Mouse (Mus musculus): Measurements from ENCODE around the gene Prpf40b. TPM values are rescaled to one million over a fixed set of nuclear protein-coding genes. Genes with fewer than 3 reads are reported as not detected.
A peak's percentile ranks its signal among the peaks of the same experiment; 100 is the strongest.

The Prpf40b gene
- total RNA-seq, 2 experiments from 2014 or later = 36.5 to 41.4 TPM

DNA sequence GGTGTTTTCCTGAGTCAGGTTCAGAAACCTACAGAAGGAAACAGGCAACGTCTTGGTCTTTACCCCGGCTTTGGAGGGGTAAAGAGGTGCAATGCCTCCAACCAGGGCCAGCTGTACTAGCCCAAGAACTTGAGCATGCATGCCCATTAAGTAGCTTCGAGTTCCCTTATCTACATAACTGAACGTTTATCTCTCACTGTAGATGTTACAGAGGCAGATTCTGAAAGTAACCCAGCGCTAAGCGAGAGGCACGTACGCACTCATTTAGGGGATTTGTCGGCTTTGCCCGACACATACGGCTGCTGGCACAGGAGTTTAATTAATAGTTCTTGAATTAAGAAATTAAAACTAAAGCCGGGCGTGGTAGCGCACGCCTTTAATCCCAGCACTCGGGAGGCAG, 600 bp upstream of the Prpf40b start:
- no peak for DNase-seq

DNA sequence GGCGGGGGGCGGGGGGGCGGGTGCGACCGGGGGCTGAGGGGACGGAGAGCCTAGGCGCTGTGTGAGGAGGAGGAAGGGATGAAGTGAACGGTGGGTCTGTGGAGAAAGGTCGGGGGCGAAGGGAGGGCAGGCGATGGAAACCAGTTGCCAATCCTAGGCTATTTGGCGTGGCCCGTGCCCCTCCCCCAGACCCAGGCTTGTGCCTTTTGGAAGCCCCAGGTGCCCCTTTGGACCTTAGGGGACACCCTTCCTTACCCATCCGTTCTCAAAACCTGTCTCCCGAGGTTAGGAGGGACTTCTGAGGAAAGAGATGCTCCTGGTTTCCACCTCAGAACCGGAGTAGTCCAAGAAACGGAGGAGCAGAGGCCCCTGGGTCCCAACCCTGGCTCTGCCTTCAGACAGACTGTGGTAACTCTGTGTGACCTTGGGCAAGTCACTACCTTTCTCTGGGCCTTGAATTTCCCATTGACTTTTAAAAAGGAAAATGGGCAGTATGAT, 646 bp downstream of the Prpf40b start, which contains the start of gene Fam186b:
Fam186b (minus strand) TSS at position 405 of the 498 bp plus-strand sequence.
- DNase-seq = peak; percentile 42

DNA sequence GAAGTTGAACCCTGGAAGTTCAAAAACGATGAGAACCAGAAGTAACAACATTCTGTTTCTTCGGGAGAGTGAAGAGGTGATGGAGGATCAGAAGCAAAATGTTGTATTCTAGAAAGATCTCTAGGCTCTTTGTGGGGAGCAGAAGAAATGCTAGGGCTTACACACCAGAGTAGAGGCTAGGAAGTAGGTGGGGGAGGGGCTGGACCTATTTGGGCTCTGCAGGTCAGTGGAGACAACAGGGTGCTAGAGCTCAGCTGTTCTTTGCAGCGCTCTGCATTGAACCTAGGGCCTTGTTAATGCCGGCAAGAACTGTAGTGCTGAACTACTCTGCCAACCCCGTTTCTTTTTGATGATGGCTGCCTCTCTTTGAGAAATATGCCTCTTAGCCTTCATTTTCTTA, 1.3 kb downstream of the Prpf40b start:
- DNase-seq = no peak

DNA sequence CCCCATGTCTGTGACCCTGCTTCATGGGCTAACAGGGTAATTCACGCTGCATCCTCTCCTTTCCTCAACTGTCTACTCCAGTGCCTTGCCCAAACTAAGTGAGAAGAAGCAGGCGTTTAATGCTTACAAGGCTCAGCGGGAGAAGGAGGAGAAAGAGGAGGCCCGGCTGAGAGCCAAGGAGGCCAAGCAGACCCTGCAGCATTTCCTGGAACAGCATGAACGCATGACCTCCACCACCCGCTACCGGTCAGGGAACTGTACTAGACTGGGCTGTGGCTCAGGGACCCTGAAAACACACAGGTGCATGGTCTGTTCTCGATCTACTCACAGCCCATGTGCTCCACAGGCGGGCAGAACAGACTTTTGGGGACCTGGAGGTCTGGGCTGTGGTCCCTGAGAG, 12.6 kb downstream of the Prpf40b start:
- no peak for DNase-seq

DNA sequence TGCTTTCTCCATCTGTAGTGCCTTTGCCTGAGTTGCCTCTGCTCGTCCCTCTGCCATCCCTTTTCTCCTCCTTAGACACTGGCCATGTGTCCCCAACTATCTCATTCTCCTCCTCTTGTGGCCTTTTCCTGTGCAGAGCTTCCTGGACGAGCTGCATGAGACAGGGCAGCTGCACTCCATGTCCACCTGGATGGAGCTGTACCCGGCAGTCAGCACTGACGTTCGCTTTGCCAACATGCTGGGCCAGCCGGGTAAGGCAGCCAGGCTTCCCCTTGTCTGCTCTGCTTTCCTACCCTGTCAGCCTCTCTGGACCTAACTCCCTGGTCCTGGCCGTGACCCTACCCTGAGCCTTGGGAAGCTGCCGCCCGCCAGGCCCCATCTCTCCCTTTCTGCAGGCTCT, 14.7 kb downstream of the Prpf40b start:
- no peak for DNase-seq

DNA sequence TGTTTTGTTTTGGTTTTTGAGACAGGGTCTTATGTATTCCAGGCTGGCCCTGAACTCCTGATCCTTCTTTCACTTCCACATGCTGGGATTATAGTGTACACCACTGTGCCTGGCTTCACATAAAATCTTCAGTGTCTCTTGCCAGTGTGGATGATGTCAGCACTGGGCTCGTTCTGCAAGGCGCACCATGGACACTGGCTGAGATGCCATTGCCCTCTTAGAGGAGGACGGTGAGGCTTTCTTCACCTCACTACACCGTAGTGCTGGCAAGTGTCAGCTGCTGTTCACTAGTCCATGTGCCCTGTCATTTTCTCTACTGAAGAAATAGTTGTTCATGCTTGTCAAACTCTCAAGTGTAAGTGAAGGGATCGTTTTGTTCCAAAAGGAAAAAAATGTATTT, 15.7 kb downstream of the Prpf40b start:
- DNase-seq = no peak

DNA sequence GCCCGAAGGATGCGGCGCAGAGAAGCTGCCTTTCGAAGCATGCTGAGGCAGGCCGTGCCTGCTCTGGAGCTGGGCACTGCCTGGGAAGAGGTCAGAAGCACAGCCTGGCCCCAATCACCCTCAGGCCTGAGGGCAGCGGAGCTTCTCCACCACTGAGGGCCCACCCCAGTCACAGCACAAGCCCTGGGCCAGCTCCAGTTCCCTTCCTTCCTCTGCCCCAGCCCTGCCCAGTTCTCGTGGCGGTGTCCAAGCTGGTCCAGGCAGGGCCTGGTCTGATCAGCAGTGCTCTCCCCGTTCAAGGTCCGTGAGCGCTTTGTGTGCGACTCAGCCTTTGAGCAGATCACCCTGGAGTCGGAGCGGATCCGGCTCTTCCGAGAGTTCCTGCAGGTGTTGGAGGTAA, 20.0 kb downstream of the Prpf40b start:
- DNase-seq = no peak

DNA sequence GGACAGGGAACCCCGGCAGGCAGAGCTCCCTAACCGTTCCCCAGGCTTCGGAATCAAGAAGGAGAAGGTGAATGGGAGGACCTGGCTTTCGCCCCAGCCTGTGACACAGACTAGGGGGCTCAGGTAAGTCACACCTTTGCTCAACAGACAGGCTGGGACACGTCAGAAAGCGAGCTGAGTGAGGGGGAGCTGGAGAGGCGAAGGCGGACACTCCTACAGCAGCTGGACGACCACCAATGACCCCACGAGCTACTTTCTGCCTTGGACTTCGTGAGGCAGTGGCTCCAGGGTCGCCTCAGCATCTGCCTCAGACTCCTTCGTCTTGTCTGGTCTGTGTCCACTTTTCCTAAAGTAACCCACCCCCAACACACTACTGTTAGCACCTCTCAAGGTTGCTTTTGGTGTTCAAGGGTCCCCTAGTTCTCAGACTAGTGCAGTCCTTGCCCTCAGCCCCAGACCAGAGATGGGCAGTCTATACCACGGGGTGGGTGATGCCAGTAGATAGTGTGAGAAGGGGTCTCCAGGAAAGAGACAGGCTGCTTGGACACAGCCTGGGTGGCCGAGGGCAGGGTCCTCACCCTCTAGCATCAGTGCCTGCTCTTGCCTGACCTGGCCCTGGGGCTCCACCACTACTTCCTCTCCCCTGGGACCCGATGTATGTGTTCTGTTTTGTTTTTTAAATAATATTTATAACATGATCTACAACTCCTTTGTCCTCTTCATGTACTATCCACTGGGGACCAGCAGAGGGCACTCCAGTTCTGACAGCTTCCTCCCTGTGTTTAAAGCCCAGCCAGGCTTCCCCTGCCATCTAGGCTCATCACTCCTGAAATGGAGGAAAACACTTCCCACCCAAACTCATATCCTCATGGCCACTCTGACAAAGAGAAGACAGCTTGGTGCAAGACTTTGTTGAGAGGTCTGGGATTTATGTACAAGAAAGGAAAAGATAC, 21.7 kb downstream of the Prpf40b start:
- peak; percentile 89 for DNase-seq

DNA sequence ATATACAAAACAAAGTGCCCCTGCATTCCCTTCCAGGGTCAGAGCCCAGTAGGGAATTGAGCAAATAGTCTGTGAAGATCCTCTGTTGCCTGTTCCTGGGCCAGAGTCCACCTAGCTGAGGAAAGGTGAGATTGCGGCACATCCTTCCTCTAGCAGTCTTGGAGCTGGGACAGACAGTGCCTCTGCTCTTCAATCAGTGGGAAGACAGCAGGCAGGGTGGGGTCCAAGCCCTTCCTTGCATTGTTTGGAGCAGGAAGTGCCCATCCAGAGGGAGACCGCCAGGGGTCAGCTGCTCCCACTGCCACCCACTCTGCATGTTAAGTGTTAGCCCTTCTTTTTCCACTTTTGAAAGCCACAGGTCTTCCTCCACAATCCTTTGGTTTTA, 22.4 kb downstream of the Prpf40b start:
- peak; percentile 64 for DNase-seq

DNA sequence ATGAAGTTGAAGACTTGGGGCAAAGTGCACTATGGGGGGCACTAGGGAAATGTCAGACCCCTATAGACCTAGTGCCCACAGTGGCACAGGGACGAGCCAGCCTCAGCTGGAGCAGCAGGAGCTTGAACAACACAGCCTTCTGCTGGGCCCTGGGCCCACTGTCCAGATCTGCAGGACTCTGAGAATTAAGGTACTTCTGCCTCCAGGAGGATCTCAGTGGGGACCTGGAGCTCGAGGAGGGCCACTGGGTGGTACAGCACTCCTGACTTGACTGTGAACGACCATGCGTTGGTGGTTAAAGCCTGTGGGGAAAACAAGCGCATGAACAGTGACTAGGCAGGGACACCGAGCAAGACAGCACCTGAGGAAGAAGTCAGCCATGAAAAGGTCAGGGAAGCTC, 23.2 kb downstream of the Prpf40b start:
- DNase-seq = no peak

DNA sequence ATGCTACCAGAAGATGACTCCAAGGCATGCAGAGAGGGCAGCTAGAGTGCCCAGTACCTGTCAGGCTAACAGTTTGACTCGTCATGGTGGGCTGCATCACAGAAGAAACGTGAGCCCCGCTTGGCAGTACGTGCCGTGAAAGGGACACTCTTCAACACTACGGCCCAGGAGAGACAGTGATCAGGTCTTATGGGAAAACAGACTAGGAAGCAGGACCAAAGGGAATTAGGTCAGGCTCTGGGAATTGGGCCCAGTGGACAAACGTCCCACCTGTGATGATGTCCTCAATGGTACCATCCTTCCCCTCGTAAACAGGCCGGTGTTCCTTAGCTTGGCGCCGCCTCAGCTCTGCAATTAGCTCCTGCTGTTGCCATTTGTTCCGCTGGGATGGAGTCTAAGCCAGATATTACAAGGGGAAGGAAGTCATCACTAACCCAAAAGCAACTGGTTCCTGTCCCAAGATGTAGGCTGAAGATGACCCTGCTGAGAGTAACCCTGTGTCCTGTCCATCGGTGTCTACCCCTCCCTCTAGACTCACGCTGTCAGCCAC, 24.0 kb downstream of the Prpf40b start:
- no peak for DNase-seq

DNA sequence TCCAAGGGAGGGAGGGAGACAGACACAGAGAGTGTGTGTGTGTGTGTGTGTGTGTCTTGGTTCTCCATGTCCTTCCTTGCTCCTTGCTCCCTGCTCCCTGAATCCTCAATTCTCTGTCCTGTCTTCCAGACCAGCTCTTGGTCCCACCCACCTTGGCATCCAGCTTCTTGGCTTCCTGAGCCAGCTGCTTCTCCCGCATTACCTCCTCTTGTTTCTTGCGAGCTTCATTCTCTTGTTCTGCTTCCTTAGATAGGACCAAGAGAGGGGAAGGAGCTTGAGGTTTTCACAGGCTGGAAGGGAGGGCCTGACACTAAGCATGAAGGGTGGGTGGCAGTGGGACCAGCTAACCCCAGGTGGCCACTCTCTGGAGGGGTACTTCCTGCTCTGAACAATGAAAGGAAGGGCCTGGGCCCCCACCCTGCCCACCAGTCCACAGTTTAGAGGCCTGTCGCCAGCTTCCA, 24.6 kb downstream of the Prpf40b start:
- DNase-seq = peak; percentile 44

DNA sequence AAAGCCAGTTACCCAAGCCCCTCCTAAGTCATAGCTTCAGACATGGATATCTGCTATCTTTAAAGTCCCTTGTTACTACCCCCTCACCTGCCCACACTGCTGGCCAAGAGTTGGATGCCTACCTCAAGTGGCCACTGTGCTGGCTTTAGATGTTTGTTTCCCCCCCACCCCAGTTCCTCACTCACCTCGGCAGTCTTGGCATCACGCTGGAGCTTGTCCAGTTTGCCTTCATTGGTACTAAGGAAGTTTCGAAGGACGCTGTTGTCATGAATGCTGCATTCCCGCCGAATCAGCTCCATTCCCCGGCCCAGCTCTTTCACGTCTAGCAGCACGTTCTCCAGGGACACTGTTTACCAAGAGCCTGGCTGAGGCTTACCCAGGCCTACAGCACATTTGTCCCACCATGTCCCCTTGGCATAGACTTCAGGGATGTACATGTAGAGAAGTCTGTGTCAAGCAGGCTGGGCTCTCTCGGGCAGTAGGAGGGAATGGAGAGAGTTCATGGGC, 25.3 kb downstream of the Prpf40b start:
- no peak for DNase-seq

DNA sequence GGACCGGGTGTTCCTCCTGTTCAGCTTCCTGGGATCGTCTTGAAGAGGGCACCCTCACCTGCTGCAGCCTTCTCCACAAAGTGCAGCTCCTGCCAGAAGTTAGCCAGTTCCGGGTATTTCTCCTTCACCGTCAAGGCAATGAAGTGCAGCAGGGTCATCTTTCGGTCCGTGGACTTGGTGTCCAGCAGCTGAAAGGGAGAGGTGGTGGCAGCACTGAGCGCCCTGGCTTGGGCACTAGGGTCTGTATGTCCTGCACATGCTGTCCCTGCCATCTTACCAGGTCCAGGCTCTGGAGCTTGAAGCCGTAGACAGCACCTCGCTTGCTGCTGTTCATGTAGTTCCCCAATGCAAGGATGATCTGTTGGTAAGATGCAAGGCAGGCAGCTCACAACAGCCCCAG, 26.1 kb downstream of the Prpf40b start:
- no peak for DNase-seq

DNA sequence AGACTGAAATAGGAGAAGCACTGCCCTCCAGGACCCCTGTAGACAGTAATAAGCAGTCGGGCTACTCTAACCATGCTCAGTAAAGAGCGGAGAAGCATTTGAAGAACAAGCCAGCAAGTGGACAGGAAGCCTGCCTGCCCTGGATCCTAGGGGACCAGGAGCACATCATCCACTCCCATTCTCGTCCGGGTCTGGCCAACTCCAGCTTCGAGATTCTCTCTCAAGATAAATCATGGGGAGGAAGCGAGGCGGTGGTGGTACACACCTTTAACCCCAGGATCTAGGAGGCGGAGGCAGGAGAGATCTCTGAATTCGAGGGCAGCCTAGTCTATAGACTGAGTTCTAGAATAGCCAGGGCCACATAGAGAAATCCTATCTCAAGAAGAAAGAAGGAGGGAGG, 29.3 kb downstream of the Prpf40b start:
- DNase-seq = no peak

DNA sequence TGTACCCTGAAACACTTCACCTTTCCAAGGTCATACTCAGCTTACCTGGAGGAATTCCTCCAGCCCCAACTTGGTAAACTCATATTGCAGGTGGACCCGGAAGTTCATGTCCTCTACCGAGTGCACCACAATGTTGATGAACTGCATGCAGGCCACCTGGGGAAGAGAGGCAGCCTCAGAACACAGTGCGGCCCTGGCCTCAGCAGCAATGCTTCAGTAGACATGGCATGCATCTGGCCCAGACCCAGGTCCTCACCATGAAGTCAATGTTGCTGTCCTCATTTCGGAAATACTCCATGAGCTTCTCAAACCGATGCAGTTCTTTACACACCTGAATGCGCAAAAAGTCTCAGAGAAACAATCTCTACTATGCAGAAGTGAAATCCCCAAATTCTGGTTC, 30.7 kb downstream of the Prpf40b start:
- no peak for DNase-seq

DNA sequence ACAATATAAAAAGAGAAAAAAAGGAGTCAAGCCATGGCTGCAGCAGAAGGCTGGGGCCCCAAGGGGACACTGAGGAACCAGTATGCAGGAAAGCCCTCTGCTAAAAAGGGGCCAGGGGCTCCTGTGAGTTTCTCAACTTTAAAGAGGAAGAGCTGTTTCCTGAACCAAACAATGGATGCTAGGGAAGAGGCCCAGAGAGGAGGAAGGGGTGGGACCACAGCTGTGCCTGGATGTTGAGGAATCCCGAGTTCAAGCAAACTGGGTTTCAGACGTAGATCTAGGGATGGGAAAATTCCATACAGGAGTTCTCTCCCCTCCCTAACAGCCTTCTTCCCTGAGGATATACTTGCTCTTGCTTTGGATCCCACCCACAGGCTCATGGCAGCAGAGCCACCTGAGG, 31.5 kb downstream of the Prpf40b start:
- DNase-seq = peak; percentile 37

DNA sequence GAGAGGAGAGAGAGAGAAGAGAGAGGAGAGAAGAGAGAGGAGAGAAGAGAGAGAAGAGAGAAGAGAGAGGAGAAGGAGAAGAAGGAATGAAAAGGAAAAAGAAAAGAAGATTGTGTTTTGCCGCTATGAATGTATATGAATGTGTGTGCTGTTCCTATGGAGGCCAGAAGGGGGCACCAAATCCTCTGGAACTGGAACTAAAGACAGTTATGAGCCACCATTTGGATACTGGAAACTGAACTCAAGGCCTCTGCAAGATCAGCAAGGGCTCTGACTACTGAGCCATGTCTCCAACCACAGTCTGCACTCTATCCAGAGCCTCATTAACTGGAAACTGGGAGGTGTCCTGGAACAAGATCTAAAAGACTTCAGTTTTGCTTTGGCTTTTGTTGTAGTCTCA, 32.1 kb downstream of the Prpf40b start:
- DNase-seq = peak; percentile 60

DNA sequence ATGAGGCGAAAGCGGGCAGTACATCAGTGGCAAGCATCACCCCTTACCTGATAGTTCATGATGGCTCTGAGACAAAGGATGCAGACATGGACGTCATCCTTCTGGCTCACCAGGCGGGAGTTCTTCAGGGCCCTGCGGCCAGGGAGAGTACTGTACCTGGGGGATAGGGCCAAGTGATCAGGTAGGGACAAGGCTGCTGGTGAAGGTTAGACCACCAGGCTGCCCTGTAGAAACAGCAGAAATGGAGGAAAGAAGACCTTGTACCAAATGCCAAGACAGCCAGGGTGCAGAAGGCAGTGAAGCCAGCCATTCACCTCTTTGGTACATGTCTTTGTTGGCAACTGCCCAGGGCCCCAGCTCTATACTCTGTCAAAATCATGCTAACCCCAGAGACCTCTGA, 33.1 kb downstream of the Prpf40b start:
- no peak for DNase-seq

DNA sequence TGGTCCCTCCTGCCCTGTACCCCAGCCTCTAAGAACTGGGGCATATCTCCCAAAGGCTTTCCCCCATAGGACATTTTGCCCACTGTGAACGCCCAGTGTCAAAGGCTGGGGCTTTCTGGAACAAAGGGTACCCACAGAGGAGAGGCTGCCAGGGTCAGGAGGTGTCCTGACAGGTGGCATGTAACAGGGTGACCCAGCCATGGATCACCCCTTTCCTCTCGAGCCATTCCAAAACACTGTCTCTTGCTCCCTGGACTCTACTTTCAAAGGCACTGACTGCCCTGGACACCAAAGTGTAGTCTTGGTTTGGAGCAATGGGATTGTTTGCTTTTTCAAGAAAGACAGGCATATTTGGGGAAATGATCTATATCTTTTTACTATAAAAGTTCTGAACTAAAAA, 35.4 kb downstream of the Prpf40b start:
- DNase-seq = no peak

DNA sequence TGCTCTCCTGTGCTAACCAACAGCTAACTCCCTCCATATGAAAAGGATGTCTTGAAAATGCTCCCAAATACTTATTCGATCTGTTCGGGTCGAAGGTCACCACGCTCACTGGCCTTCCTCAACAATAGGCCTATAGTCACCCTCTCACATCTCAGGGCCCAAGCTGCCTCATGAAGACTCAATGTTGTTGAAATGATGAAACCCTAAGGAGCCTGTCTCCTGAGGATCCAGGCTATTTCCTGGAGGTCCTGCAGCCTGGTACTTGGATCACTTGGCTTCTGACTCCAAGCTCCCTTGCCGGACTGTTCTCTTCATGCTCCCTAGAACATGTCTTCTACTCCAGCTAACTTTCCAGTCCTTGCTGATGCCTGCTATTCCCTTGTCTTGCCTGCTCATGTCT, 36.5 kb downstream of the Prpf40b start:
- DNase-seq = no peak

DNA sequence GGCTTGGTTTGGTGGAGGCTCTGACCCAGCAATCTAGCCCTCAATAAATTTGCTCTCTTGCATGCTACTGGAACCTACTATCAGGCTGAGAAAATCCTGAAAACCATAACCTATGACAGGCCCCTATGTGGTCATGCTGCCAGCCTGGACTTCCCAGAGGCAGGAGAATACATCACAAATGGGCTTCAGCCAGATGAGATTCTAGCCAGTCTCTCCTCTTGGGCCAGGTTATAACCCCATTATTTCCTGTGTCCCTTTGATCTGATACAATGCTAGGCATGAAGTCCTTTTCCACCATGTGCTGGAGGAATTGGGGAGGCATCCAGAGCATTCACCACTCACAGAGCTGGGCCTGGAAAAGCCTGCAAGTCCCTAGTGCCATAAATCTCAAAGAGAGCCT, 37.2 kb downstream of the Prpf40b start:
- DNase-seq = no peak

DNA sequence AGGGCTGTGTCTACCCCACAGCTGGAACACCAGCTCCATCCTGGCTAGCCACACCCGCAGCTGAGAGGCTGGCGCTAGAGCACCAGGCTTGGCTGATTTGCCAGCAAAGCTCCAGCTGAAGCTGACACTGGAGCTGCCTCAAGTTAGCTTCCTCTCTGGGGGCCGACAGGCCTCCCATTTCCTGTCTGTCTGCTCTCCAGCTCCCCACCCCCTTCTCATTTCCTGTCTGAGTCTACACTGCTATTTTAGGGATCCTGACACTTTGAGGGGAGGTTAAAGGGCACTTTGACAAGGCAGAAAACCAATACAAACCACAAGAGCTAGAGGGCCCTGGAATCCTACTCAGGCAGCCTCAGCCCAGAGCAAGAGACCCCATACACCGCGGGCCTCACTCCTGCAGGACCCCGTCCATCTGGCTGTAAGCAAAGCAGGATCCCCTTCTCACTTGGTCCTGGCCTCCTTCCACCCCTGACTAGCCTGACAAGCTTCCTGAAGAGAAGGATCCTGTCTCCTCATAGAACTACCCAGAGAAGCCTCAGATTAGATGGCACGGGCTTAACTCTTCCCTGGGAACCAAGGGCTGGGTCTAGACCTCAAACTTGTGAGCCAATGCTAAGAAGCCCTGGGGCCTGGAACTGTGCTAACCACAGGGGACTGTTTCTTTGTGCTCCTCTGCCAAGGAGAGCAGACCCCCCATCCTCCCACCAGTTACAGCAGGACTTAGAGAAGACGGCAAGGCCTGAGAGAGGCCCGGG, 38.2 kb downstream of the Prpf40b start:
- DNase-seq = peak; percentile 85

Data from heart, postnatal 4 days (tissue).